Mouse (Mus musculus): ENCODE measurements around the gene Emid1. TPM values are rescaled to one million over a fixed set of nuclear protein-coding genes. Genes with fewer than 3 reads are reported as not detected.

Emid1 gene
- polyA plus RNA-seq, 1 experiment from 2014 or later = 8.0 TPM

GRCm38 (mm10) chr11:5151247-5151630, 818 bp downstream of the Emid1 start:
- Histone ChIP-seq H3K36me3 (ENCODE audit: control insufficient read depth, insufficient read depth) (no peaks in the 10 kb centered on the region), H3K27me3 (ENCODE audit: control insufficient read depth, insufficient read depth, low read length) (peaks cover 5% of the 10 kb centered on the region; the same call in 1 of the 2 replicates), H3K9me3 (replicated peaks; ENCODE audit: control insufficient read depth, low read length) (no peaks in the 10 kb centered on the region), H3K4me1 (ENCODE audit: control insufficient read depth, insufficient read depth, low read length) (peaks cover 17% of the 10 kb centered on the region), H3K4me2 (ENCODE audit: low read depth, low read length) (peak overlapping the region; percentile 88), H3K9ac (ENCODE audit: low read length) (peak overlapping the region; percentile 77; the same call in 1 of the 2 replicates), H3K4me3 (ENCODE audit: low read length) (peak overlapping the region; percentile 59), H3K27ac (ENCODE audit: low read length) (no peak overlapping the region)
- WGBS = 62% methylated on average over 4 of the region's 4 CpGs
- ATAC-seq (replicated peaks; ENCODE audit: extremely low read depth, insufficient read depth, low FRiP score) = no peak

DNA sequence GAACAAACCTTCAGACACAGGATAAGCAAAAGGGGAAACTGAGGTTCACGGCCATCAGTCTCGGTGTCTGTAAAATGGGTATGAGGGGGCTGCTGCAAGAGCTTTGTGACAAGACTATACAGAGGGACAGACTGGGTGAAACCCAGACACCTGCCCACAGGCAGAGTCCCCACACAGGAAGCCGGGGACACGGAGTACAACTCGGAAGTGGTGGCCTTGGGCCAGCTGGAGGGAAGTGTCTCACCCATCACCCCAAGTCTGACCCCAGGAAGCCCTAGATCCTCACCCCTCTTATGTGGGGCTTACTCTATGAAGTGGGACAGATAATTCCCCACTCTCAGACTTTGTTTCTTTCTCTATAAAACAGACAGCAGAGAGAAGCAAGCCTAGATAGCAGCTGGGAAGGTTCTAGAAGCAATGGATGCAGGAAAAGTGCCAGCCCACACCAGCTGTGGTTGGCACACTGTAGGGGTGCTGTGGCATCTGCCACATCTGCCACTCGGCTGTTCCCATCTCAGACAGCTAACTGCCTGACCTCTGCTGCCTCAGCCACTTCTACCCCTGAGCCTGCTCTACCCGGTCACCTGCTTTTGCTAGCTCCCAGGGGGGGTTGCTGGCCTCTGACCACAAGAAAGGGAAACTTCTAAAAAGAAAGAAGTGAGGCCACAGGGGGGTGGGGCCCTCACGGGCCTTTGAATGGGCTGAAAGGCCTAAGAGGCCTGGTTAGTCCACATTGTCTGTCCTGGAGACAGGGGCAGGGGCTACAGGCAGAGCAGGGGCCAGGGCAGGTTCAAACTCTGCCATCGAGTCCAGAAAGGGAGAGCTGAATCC, 1.4 kb downstream of the Emid1 start:
- peaks cover 17% of the 10 kb centered on the region for H3K4me1 ChIP-seq (ENCODE audit: control insufficient read depth, insufficient read depth, low read length)
- no peaks in the 10 kb centered on the region for H3K9me3 ChIP-seq (replicated peaks; ENCODE audit: control insufficient read depth, low read length)
- H3K27me3 ChIP-seq (ENCODE audit: control insufficient read depth, insufficient read depth, low read length) = peaks cover 5% of the 10 kb centered on the region; the same call in 1 of the 2 replicates
- H3K4me3 ChIP-seq (ENCODE audit: low read length) = no peak overlapping the region
- no peak overlapping the region for H3K9ac ChIP-seq (ENCODE audit: low read length)
- WGBS = 72% methylated on average over 9 of the region's 9 CpGs
- no peak for ATAC-seq (replicated peaks; ENCODE audit: extremely low read depth, insufficient read depth, low FRiP score)
- peak overlapping the region; percentile 5; the same call in 1 of the 2 replicates for H3K4me2 ChIP-seq (ENCODE audit: low read depth, low read length)
- H3K27ac ChIP-seq (ENCODE audit: low read length) = no peak overlapping the region
- no peaks in the 10 kb centered on the region for H3K36me3 ChIP-seq (ENCODE audit: control insufficient read depth, insufficient read depth)

- no peak for ATAC-seq (replicated peaks; ENCODE audit: extremely low read depth, insufficient read depth, low FRiP score)
- Histone ChIP-seq H3K4me3 (ENCODE audit: low read length) (no peak overlapping the region), H3K9me3 (replicated peaks; ENCODE audit: control insufficient read depth, low read length) (no peaks in the 10 kb centered on the region), H3K36me3 (ENCODE audit: control insufficient read depth, insufficient read depth) (no peaks in the 10 kb centered on the region), H3K9ac (ENCODE audit: low read length) (no peak overlapping the region), H3K4me2 (ENCODE audit: low read depth, low read length) (no peak overlapping the region), H3K27me3 (ENCODE audit: control insufficient read depth, insufficient read depth, low read length) (peaks cover 5% of the 10 kb centered on the region; the same call in 1 of the 2 replicates), H3K4me1 (ENCODE audit: control insufficient read depth, insufficient read depth, low read length) (peaks cover 13% of the 10 kb centered on the region), H3K27ac (ENCODE audit: low read length) (no peak overlapping the region)
- WGBS = 76% methylated on average over 9 of the region's 9 CpGs
These were observed 2.1 kb downstream of the Emid1 start for GRCm38 (mm10) chr11:5149955-5150354.

- 17% methylated on average over 7 of the region's 7 CpGs for WGBS
- ATAC-seq (replicated peaks; ENCODE audit: extremely low read depth, insufficient read depth, low FRiP score) = no peak
- Histone ChIP-seq H3K36me3 (ENCODE audit: control insufficient read depth, insufficient read depth) (no peaks in the 10 kb centered on the region), H3K27ac (ENCODE audit: low read length) (no peak overlapping the region), H3K4me3 (ENCODE audit: low read length) (no peak overlapping the region), H3K27me3 (ENCODE audit: control insufficient read depth, insufficient read depth, low read length) (peaks cover 5% of the 10 kb centered on the region; the same call in 1 of the 2 replicates), H3K4me2 (ENCODE audit: low read depth, low read length) (peak overlapping the region; percentile 7; the same call in 1 of the 2 replicates), H3K9ac (ENCODE audit: low read length) (peak overlapping the region; percentile 11; the same call in 1 of the 2 replicates), H3K9me3 (replicated peaks; ENCODE audit: control insufficient read depth, low read length) (no peaks in the 10 kb centered on the region), H3K4me1 (ENCODE audit: control insufficient read depth, insufficient read depth, low read length) (peaks cover 13% of the 10 kb centered on the region)
These were observed 2.8 kb downstream of the Emid1 start for GRCm38 (mm10) chr11:5149249-5149648.

GRCm38 (mm10) chr11:5145600-5145999, 6.5 kb downstream of the Emid1 start:
- H3K9ac ChIP-seq (ENCODE audit: low read length) = no peak overlapping the region
- H3K4me3 ChIP-seq (ENCODE audit: low read length) = no peak overlapping the region
- 73% methylated on average over 3 of the region's 3 CpGs for WGBS
- peaks cover 19% of the 10 kb centered on the region for H3K4me1 ChIP-seq (ENCODE audit: control insufficient read depth, insufficient read depth, low read length)
- no peaks in the 10 kb centered on the region for H3K36me3 ChIP-seq (ENCODE audit: control insufficient read depth, insufficient read depth)
- no peaks in the 10 kb centered on the region for H3K9me3 ChIP-seq (replicated peaks; ENCODE audit: control insufficient read depth, low read length)
- ATAC-seq (replicated peaks; ENCODE audit: extremely low read depth, insufficient read depth, low FRiP score) = no peak
- H3K4me2 ChIP-seq (ENCODE audit: low read depth, low read length) = no peak overlapping the region
- no peak overlapping the region for H3K27ac ChIP-seq (ENCODE audit: low read length)
- H3K27me3 ChIP-seq (ENCODE audit: control insufficient read depth, insufficient read depth, low read length) = peaks cover 2% of the 10 kb centered on the region; the same call in 1 of the 2 replicates

DNA sequence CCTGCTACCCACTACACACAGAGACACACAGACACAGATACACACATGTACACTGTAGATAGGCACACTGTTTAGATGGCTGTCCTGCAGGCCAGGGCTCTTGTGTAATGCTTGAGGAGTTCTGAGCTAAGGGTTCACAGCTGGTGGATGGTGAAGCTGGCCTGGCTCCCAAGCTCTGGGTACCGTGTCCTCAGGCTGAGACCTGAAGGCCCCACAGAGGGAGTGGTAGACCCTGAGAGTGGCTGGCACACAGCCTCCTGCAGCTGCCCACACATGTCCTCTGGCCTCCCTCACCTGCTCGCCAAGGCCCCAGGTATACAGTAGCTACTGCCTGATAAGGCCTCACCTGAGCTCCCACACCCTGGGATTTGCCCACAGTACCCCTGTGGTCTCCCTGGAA, 10.1 kb downstream of the Emid1 start:
- 74% methylated on average over 2 of the region's 2 CpGs for whole genome bisulfite sequencing
- H3K4me2 ChIP-seq (ENCODE audit: low read depth, low read length) = no peak overlapping the region
- no peak for ATAC-seq (replicated peaks; ENCODE audit: extremely low read depth, insufficient read depth, low FRiP score)
- H3K9me3 ChIP-seq (replicated peaks; ENCODE audit: control insufficient read depth, low read length) = no peaks in the 10 kb centered on the region
- H3K4me1 ChIP-seq (ENCODE audit: control insufficient read depth, insufficient read depth, low read length) = peaks cover 16% of the 10 kb centered on the region
- no peak overlapping the region for H3K27ac ChIP-seq (ENCODE audit: low read length)
- no peaks in the 10 kb centered on the region for H3K27me3 ChIP-seq (ENCODE audit: control insufficient read depth, insufficient read depth, low read length)
- no peak overlapping the region for H3K4me3 ChIP-seq (ENCODE audit: low read length)
- no peak overlapping the region for H3K9ac ChIP-seq (ENCODE audit: low read length)
- no peaks in the 10 kb centered on the region for H3K36me3 ChIP-seq (ENCODE audit: control insufficient read depth, insufficient read depth)

DNA sequence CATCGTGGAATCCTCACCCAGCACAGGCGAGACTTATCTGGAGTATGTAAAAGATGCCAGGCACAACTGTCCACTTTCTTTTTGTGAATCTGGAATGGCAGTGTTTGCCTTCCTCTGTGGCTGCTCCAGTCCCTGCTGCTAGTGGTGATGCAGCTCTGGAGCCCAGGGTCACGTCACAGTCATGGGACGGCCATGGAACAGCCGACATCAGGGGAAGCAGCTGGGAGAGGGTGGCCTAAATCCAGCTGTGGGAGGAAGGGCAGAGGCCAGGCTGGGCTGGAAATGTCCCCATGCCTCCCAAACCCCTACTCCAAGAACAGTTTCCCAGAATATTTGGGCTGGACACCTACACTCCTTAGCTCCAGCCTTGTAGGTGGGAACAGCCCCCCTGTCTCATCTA, 10.8 kb downstream of the Emid1 start:
- Histone ChIP-seq H3K9me3 (replicated peaks; ENCODE audit: control insufficient read depth, low read length) (no peaks in the 10 kb centered on the region), H3K4me3 (ENCODE audit: low read length) (no peak overlapping the region), H3K27me3 (ENCODE audit: control insufficient read depth, insufficient read depth, low read length) (no peaks in the 10 kb centered on the region), H3K9ac (ENCODE audit: low read length) (peak overlapping the region; percentile 33; the same call in 1 of the 2 replicates), H3K36me3 (ENCODE audit: control insufficient read depth, insufficient read depth) (no peaks in the 10 kb centered on the region), H3K4me2 (ENCODE audit: low read depth, low read length) (no peak overlapping the region), H3K4me1 (ENCODE audit: control insufficient read depth, insufficient read depth, low read length) (peaks cover 16% of the 10 kb centered on the region), H3K27ac (ENCODE audit: low read length) (peak overlapping the region; percentile 51)
- ATAC-seq (replicated peaks; ENCODE audit: extremely low read depth, insufficient read depth, low FRiP score) = peak; percentile 15; the same call in 1 of the 2 replicates
- WGBS = 43% methylated on average over 5 of the region's 5 CpGs

DNA sequence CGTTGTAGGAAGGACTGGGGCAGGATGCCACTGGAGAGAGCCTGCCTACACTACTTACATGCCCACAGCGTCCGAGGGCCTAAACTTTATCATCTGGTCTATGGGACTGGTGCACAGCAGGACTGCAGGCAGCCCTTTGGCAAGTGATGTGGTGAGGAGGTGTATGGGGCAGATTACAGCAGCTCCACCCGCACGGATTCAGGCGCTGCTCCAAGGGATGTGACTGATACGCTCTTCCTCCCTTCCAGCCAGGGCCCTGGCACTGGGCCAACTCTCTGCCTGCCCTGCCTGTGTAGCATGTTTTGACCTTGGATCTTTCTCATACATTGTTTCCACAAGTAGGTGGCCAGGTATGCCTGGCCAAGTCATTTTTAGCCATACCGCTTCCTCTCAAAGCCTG, 11.4 kb downstream of the Emid1 start:
- Histone ChIP-seq H3K4me1 (ENCODE audit: control insufficient read depth, insufficient read depth, low read length) (peaks cover 16% of the 10 kb centered on the region), H3K9ac (ENCODE audit: low read length) (no peak overlapping the region), H3K36me3 (ENCODE audit: control insufficient read depth, insufficient read depth) (no peaks in the 10 kb centered on the region), H3K4me3 (ENCODE audit: low read length) (no peak overlapping the region), H3K27me3 (ENCODE audit: control insufficient read depth, insufficient read depth, low read length) (no peaks in the 10 kb centered on the region), H3K27ac (ENCODE audit: low read length) (peak overlapping the region; percentile 51), H3K9me3 (replicated peaks; ENCODE audit: control insufficient read depth, low read length) (no peaks in the 10 kb centered on the region), H3K4me2 (ENCODE audit: low read depth, low read length) (no peak overlapping the region)
- ATAC-seq (replicated peaks; ENCODE audit: extremely low read depth, insufficient read depth, low FRiP score) = peak; percentile 82
- 9% methylated on average over 8 of the region's 8 CpGs for WGBS

DNA sequence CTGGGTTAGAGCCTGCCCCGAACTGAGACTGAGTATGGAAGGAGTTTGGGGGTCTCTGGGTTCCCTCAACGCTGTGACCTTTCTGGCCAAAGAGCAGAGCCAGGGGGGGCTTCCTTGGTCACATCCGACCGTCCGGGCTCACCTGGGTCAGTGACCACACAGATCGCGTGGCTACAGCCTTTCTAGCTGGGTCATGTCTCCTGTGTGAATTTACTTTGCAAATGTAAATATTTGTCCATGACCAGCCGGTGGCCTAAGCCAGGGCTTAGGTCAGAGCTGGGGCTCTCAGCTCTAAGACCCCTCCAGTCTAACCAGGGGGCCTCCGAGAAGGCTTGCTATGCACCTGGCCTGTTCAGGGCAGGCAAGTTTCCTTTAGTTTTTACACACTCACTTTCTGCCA, 12.7 kb downstream of the Emid1 start:
- no peak overlapping the region for H3K4me2 ChIP-seq (ENCODE audit: low read depth, low read length)
- no peak overlapping the region for H3K9ac ChIP-seq (ENCODE audit: low read length)
- no peak overlapping the region for H3K27ac ChIP-seq (ENCODE audit: low read length)
- H3K9me3 ChIP-seq (replicated peaks; ENCODE audit: control insufficient read depth, low read length) = no peaks in the 10 kb centered on the region
- H3K4me1 ChIP-seq (ENCODE audit: control insufficient read depth, insufficient read depth, low read length) = peaks cover 16% of the 10 kb centered on the region
- H3K36me3 ChIP-seq (ENCODE audit: control insufficient read depth, insufficient read depth) = no peaks in the 10 kb centered on the region
- ATAC-seq (replicated peaks; ENCODE audit: extremely low read depth, insufficient read depth, low FRiP score) = no peak
- no peak overlapping the region for H3K4me3 ChIP-seq (ENCODE audit: low read length)
- no peaks in the 10 kb centered on the region for H3K27me3 ChIP-seq (ENCODE audit: control insufficient read depth, insufficient read depth, low read length)
- 87% methylated on average over 9 of the region's 9 CpGs for WGBS

All from heart, embryonic 16.5 days (tissue).